Mouse (Mus musculus) kidney, postnatal 0 days (tissue): ENCODE measurements around the gene Slc16a10. TPM values are rescaled to one million over a fixed set of nuclear protein-coding genes. Genes with fewer than 3 reads are reported as not detected.

Experiments used
- ATAC-seq: fragments of 200-750 bp; cut with Nextera tagmentation; replicated peaks from 2 replicates; pipeline ENCODE4 v1.8.0; 2017; ENCODE audit warnings: low read depth, moderate number of reproducible peaks, moderate TSS enrichment, moderate library complexity; ENCODE audit not compliant: low FRiP score
- DNase-seq: peaks from one replicate; pipeline ENCODE4 v3.0.0-alpha.2; 2016; ENCODE audit warnings: low spot score
- H3K27ac ChIP-seq: fragments of 300-500 bp; sonication (generic); 2 replicates; pipeline ENCODE4 v1.5.1; 2014; ENCODE audit warnings: mild to moderate bottlenecking
- H3K27me3 ChIP-seq: fragments of 300-500 bp; sonication (generic); 2 replicates; pipeline ENCODE4 v1.6.1; 2014; ENCODE audit warnings: low read length, mixed read lengths; ENCODE audit not compliant: insufficient read depth
- H3K36me3 ChIP-seq: fragments of 300-500 bp; sonication (generic); 2 replicates; pipeline ENCODE4 v1.6.1; 2014; ENCODE audit warnings: low read length, mixed read lengths; ENCODE audit not compliant: insufficient read depth
- H3K4me1 ChIP-seq: fragments of 300-500 bp; sonication (generic); replicated peaks from 2 replicates; pipeline ENCODE4 v1.6.1; 2014; ENCODE audit warnings: antibody characterized with exemption, low read length, mixed read lengths; ENCODE audit not compliant: insufficient read depth
- H3K4me2 ChIP-seq: fragments of 300-500 bp; sonication (generic); 2 replicates; pipeline ENCODE4 v1.6.1; 2014; ENCODE audit warnings: mild to moderate bottlenecking, low read length, moderate library complexity, mixed read lengths
- H3K4me3 ChIP-seq: fragments of 300-500 bp; sonication (generic); replicated peaks from 2 replicates; pipeline ENCODE4 v1.5.1; 2014; ENCODE audit warnings: low read depth, low read length
- H3K9ac ChIP-seq: fragments of 300-500 bp; sonication (generic); 2 replicates; pipeline ENCODE4 v1.6.1; 2014; ENCODE audit warnings: low read depth, low read length
- H3K9me3 ChIP-seq: fragments of 300-500 bp; sonication (generic); replicated peaks from 2 replicates; pipeline ENCODE4 v1.6.1; 2016; ENCODE audit warnings: low read length, inconsistent platforms, mixed read lengths
- CTCF ChIP-seq: IDR thresholded peaks from 2 replicates; pipeline ENCODE4 v1.5.1; 2016; ENCODE audit warnings: antibody characterized with exemption, low read depth, mild to moderate bottlenecking, moderate library complexity
- WGBS: fragments of 180-500 bp; shearing (Covaris S2); extraction: QIAGEN DNeasy Blood & Tissue Kit; methylation state at CpG from one replicate; pipeline ENCODE4 v1.1.7; 2014; 5-methylcytosine and 5-hydroxymethylcytosine counted together
- polyA plus RNA-seq: library from polyadenylated mRNA; unstranded; fragments of >200 nt; fragmentation: Nextera tagmentation; extraction: Ambion mirVana; gene quantifications from 2 replicates; pipeline ENCODE4 v1.2.1, GENCODE M21; 2015

The Slc16a10 gene
- polyA plus RNA-seq, 1 experiment from 2014 or later, result 10.0 TPM

DNA sequence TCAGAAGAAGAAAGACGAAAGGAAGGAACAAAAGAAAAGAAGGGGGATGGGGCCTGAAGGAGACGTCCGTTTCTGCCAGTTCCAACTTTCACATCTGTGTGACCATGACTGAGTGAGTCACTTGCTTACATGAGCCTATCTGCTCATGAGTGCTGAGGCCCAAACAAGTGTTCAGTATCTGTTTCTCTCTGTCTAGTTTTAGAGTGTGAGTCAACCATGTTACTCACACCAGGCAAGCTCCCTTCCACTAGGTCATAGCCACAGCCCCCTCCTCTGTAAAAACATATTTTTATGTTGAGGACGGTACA lies 10.4 kb upstream of the Slc16a10 start:
- Histone ChIP-seq H3K27me3 (no peaks in the 10 kb centered on the region), H3K9ac (no peak overlapping the region), H3K4me2 (no peak overlapping the region), H3K27ac (no peak overlapping the region), H3K9me3 (no peaks in the 10 kb centered on the region), H3K36me3 (no peaks in the 10 kb centered on the region), H3K4me3 (no peak overlapping the region), H3K4me1 (no peaks in the 10 kb centered on the region)
- ATAC-seq, result no peak
- WGBS, result 85% methylated on average over 4 of the region's 4 CpGs
- DNase-seq, result no peak
- no peak for TF ChIP-seq CTCF

DNA sequence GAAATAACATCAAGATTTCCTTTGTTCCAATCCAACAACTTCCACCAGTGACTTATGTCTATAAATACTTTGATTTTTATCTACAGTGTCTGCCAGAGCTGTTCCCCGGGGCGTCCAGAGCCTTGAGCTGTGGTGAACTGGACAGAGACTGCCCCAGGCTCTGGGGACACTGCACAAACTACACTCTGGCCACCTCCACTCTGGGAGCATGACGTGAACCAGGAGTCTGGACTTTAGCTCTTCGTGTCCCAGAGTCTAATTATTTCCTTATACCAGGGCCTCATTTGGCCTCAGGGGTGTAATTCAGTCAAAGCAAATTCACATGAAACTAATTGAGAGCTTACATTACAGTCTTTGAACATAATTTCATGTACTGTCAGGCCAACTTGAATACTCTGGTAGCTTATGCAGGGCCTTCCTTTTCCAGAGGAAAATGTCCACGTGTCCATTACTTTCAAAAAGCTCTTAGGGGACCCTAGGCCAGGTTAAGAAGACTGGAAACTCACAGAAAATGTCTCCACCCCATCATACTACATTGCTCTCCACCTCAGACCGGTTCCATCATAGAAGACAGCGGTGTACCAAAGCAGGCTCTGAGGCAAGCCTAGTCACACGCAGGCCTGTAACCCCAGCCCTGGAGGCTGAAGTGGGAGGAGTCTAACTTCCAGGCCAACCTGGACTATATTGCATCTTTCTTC lies 9.9 kb upstream of the Slc16a10 start:
- Histone ChIP-seq H3K9me3 (no peaks in the 10 kb centered on the region), H3K27me3 (no peaks in the 10 kb centered on the region), H3K4me2 (no peak overlapping the region), H3K4me1 (no peaks in the 10 kb centered on the region), H3K36me3 (no peaks in the 10 kb centered on the region), H3K9ac (no peak overlapping the region), H3K4me3 (no peak overlapping the region), H3K27ac (no peak overlapping the region)
- 40% methylated on average over 8 of the region's 8 CpGs for WGBS
- no peak for TF ChIP-seq CTCF
- DNase-seq (peak; percentile 55), ATAC-seq (peak; percentile 84)

DNA sequence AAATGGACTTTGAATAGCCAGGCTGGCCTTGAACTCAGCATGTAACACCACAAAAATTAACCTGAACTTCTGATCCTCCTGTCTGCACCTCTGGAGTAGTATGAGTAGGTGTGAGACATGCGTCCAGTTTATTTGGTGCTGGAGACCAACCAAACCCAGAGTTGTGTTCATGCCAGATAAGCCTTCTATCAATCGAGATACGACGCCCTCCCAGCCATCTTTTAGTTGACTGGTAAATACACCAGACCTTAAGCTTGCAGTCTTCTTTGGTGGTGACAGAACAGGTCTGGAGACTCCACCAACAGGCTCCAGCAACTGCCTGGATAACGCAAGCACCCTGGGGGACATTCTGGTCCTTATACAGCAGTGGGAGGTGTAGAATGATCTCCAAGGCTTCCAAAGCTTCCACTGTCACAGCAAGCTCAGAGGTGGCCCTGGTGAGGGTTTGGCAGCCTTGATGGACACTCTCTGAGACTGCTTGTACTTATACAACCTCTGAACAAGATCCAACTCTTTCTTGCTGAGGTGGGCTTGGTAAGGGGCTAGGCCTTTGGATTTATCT lies 7.6 kb upstream of the Slc16a10 start:
- Histone ChIP-seq H3K4me1 (no peaks in the 10 kb centered on the region), H3K27me3 (no peaks in the 10 kb centered on the region), H3K4me2 (no peak overlapping the region), H3K9me3 (no peaks in the 10 kb centered on the region), H3K4me3 (no peak overlapping the region), H3K36me3 (no peaks in the 10 kb centered on the region), H3K9ac (no peak overlapping the region), H3K27ac (no peak overlapping the region)
- ATAC-seq, result no peak
- no peak for TF ChIP-seq CTCF
- WGBS, result 91% methylated on average over 5 of the region's 5 CpGs
- DNase-seq, result no peak

DNA sequence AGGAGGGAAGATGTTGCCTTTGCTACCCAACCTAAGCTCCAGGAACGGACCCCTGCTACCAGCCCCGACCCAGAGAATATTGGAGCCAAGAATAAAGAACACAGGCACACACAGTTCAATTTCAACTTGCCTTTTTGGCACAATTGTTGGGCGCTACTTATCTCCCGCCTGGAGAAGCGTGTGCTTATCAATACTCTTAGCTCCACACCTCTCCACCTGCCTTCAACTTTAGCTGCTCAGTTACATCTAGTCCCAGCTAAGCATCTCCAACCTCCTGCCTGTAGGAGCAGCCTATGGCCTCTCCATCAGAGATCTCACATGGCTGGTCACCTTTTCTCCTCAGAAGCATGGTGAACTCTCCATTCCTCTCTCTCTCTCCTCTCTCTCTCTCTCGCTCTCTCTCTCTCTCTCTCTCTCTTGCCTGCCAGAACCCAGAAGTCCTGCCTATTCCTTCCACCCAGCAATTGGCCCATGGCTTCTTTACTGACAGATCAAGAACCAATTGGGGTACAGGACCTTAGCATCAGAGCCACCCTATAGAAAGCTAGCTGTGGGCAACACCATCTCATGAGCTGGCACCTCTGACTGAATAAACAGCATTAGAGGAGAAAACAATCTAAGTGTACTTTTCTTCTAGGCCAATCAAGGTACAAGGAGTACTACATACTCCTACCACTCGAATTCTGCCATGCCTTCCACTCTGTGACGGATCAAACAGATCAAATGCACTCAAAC lies 5.4 kb upstream of the Slc16a10 start:
- WGBS, result 94% methylated on average over 8 of the region's 8 CpGs
- Histone ChIP-seq H3K4me3 (no peak overlapping the region), H3K4me1 (no peaks in the 10 kb centered on the region), H3K4me2 (no peak overlapping the region), H3K9ac (no peak overlapping the region), H3K36me3 (no peaks in the 10 kb centered on the region), H3K27ac (no peak overlapping the region), H3K27me3 (no peaks in the 10 kb centered on the region), H3K9me3 (no peaks in the 10 kb centered on the region)
- ATAC-seq (no peak), DNase-seq (no peak)
- no peak for TF ChIP-seq CTCF

DNA sequence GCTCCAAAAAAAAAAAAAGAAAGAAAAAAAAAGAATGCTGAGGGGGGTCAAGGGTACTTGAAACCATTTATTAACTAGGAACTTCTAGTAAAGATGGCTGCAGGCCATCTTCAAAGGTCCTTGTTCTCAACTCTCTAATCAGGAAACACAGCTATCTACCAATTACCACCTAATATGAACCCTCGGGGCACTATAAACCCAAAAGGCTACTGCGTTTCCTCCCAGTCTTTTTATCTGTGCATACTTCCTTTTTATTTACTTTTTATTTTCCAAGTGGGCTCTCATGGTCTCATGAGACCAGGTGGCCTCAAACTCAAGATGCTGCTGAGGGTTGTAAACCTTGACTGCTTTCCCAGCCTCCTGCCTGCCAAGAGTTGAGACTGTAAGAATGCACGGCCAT lies 4.4 kb upstream of the Slc16a10 start:
- WGBS, result 72% methylated on average over 3 of the region's 3 CpGs
- H3K4me3 ChIP-seq, result no peak overlapping the region
- no peak for DNase-seq
- no peak for TF ChIP-seq CTCF
- H3K27ac ChIP-seq, result no peak overlapping the region
- H3K4me1 ChIP-seq, result 0 out of 2 replicates have a peak, but pooled peaks cover 4% of the 10 kb centered on the region
- no peaks in the 10 kb centered on the region for H3K9me3 ChIP-seq
- H3K9ac ChIP-seq, result no peak overlapping the region
- no peak for ATAC-seq
- H3K36me3 ChIP-seq, result no peaks in the 10 kb centered on the region
- H3K4me2 ChIP-seq, result no peak overlapping the region
- H3K27me3 ChIP-seq, result no peaks in the 10 kb centered on the region

DNA sequence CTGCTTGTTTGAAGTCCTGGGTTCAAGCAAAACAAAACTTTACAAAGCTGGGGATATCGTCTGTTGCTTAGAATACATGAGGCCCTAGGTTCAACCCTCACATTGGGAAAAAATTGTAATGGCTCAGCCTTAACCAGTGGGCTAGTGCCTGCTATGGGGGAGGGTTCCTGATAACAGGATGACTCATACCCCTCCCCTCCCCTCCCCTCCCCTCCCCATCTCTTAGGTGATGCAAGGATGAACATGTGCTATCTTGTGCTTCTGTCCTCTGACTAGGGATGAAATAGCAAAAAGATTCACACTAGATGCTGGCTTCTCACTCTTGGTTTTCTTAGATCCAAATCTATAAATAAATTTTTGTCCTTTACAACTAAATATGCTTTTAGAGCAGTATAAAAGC lies 2.8 kb upstream of the Slc16a10 start:
- no peak for DNase-seq
- no peak for TF ChIP-seq CTCF
- no peak for ATAC-seq
- Histone ChIP-seq H3K9ac (no peak overlapping the region), H3K4me1 (0 out of 2 replicates have a peak, but pooled peaks cover 9% of the 10 kb centered on the region), H3K27ac (no peak overlapping the region), H3K36me3 (no peaks in the 10 kb centered on the region), H3K9me3 (no peaks in the 10 kb centered on the region), H3K4me2 (no peak overlapping the region), H3K27me3 (no peaks in the 10 kb centered on the region), H3K4me3 (no peak overlapping the region)
- WGBS, result 82% methylated on average over 1 of the region's 1 CpGs
